Mouse (Mus musculus) T-helper 1 cell (primary cell): ENCODE data around the gene Olfr128.
"Not testable (repeated sequence)": the region's sequence is repeated elsewhere in the genome, so short reads cannot be mapped to it uniquely, and the experiment has no call there.

ENCODE experiments used
- in situ Hi-C: fragments of 300-600 bp; cut with MboI, MseI; formaldehyde crosslinking; loops from one replicate; pipeline ENCODE4 v1.15.1; 2025; ENCODE audit warnings: high pct_unique_total_duplicates

Olfr128 gene

DNA sequence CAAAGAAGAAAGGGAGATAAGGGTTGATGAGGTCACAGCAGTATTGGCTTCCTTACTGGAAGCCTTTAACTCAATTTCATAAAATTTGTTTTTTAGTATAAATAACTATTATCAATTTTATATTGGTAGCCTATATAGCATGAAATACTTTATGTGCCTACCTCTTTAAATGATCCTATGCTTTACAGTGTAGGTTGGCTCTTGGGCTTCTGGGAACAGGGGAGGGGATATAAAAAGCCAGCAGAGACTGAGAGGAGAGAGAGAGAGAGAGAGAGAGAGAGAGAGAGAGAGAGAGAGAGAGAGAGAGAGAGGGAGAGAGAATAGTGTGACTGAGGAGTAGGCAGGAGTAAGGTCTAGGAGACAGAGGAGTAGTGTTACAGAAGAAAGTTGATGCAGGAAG is at the start of gene Olfr128:
Gene Olfr128, plus strand, starts transcription at position 301 of the 400 bp plus-strand sequence.
- in situ Hi-C loops = no loop called here

DNA sequence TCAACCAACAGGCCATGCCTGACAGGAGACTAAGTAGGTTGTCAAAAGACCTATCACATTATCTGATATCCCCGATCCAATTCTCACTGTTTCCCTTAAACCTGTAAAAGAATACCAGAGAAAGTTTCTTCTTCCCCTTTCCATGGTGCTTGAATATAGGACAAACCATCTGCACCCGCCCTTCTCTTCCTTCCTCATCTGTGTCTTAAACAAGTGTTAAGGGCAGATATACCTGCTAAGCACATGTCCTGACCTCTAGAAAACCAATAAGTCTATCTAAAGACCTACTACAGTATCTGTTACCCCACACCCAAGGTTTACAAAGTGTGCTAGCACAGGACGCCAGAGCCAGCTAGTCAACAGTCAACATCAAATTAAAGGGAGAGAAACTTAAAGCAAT is 46.5 kb upstream of the Olfr128 start:
- in situ Hi-C loops = no loop called here

DNA sequence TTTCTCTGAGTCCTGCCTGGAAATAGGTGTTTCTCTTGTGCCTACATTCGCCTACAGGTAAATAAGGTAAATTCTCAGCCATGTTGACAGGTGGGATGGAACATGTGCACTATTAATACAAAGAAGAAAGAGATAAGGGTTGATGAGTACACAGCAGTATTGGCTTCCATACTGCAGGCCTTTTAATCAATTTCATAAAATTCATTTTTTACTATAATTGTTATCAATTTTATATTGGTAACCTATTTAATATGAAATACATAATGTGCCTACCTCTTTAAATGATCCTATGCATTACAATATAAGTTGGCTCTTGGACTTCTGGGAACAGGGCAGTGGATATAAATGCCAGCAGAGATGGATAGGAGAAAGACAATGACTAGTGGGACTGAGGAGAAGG is 20.2 kb upstream of the Olfr128 start, which contains the start of gene Olfr127:
Gene Olfr127, plus strand, starts transcription at position 301 of the 400 bp plus-strand sequence.
- in situ Hi-C loops = no loop called here

DNA sequence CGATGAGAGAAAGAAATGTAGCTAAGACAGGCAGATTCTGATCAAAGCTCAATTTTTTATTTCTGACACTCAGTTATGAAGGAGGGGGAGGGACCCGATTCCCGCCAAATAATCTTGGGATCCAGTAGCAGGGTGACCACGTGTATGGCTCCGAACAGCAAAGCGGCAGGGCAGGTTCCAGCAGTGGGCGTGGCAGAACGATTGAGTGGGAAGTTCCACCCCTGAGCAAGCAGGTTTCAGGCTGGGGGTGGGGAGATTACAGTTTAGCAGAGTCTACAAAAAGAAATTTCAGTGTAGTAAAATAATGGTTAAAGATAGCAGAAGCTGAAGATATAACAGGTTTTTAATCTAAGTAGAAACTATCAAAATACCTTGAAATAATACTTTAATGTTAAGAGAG is 13.5 kb upstream of the Olfr128 start:
- in situ Hi-C loops = not testable (repeated sequence)

DNA sequence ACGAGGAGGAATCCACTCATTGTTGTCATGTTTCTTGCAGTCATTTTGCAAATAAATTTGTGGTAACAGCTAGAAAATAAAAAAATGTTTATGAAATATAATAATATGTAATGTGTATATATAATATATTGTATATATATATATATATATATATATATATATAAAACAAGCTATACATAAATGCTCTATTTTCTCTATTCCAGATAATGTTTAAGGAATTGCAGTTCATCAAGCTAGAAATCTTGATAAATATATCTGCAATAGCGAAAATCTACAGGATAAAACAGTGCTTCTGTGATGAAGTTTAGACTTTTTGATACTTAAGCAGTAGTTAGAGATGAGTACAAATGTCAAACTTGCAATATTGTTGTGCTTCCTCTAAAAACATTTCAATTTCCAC is 32.6 kb downstream of the Olfr128 start, which contains the start of gene Olfr761:
Gene Olfr761, minus strand, starts transcription at position 101 of the 400 bp plus-strand sequence.
- in situ Hi-C loops = no loop called here

DNA sequence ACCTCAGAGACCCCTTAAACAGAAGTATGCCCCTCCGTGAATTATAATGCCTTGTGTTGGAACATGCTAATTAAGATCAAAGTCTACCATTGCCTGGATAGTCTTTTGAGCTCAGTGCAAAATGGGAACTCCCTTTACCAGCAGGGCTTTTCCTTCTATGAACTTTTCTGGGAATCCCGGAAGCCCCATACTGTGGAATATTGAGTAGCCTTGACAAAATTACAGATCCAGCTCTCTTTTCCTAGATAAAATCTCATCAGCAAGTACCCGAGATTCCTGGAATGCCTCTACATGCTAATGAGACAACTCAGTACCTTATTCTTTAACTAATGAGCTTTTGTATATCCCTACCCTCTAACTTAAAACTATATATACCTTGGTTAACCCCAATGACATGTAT is 53.2 kb downstream of the Olfr128 start:
- in situ Hi-C loops = no loop called here
